Mouse (Mus musculus) liver, adult 10 weeks (tissue): Measurements from ENCODE around the gene Actl7a. TPM values are rescaled to one million over a fixed set of nuclear protein-coding genes. Genes with fewer than 3 reads are reported as not detected.

Source experiments
- polyA plus RNA-seq: library from polyadenylated mRNA; stranded (reverse); fragments of 350-450 nt; fragmentation: Illumina TruSeq; extraction: RNeasy Lipid Tissue Mini Kit (QIAGEN cat#74804); gene quantifications from one replicate; pipeline ENCODE4 v1.2.3, GENCODE M21; 2014; ENCODE audit warnings: low read depth, low replicate concordance

Actl7a gene
- polyA plus RNA-seq, result not detected

DNA sequence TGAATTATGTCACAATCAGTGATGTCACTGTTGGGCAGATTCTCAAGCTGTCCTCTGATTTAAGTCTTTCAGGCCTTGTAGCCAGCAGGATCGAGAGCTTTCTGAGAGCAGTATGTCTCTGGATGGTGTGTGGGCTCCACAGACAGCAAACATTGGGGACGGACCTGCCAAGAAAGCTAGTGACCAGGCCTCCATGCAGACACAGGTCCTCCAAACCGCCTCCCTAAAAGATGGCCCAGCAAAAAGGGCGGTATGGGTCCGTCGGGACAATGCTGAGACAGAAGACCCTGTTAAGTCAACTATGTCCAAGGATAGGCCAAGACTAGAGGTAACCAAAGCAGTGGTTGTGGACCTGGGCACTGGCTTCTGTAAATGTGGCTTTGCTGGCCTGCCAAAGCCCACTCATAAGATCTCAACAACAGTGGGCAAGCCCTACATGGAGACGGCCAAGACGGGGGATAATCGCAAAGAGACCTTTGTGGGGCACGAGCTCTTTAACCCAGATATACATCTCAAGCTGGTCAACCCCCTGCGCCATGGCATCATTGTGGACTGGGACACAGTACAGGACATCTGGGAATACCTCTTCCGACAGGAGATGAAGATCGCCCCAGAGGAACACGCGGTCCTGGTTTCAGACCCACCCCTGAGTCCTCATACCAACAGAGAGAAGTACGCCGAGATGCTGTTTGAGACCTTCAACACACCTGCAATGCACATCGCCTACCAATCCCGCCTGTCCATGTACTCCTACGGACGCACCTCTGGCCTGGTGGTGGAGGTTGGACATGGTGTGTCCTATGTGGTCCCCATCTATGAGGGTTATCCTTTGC, at the start of gene Actl7a:
Gene Actl7a (plus strand): TSS at position 51 of the 833 bp plus-strand sequence.

DNA sequence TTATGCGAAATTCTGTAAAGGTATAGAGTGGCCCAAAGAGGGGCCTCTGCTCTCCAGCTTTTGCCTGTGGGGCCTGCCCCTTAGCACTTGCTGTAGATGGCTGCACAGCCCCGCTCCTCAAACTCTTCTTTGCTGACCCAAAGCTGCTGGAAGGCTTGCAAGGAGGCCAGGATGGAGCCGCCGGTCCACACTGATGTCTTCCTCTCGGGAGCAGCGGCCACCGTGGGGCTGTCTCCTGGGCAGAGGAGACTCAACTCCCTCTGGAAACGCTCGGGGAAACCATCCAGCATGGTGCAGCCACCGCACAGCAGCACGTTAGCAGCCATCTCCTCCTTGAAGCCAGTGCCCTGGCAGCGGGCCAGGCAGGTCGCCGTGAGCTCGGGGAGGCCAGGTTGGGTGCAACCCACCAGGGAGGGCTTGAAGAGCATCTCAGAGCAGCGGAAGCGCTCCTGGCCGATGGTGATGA, 3.2 kb upstream of the Actl7a start, which contains the start of gene Gm26657:
Gene Gm26657 (plus strand): TSS at position 51 of the 466 bp plus-strand sequence.

DNA sequence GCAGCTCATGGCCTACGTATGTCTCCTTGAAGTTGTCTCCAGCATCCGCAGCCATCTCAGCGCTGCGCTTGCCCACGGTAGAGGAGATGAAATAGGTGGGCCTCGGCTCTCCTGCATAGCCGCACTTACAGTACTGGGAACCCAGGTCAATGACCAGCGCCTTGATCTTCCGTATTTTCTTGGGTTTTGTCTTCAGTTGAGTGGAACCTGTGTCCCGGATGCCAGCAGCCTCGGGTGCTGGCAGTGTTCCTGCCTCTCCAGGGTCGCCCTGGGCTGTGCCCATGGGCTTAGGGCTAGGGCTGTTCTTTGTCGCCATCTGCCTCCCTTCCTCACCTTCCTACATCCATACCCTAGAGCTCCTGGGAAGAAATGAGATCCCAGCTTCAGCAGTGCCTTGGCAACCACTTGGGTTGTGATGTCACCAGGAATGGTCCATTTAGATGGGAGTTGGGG, 2.1 kb upstream of the Actl7a start, which contains the start of gene Actl7b:
Gene Actl7b (minus strand): TSS at position 403 of the 453 bp plus-strand sequence.

Other genes starting within 250 kb of the Actl7a start
- not detected for gene Gm26657, start 3.3 kb upstream of the Actl7a start, polyA plus RNA-seq
- not detected for gene Actl7b, start 2.0 kb upstream of the Actl7a start, polyA plus RNA-seq
- gene Elp1, start 58.9 kb downstream of the Actl7a start, polyA plus RNA-seq, result 14.1 TPM
- gene Fam206a, start 58.9 kb downstream of the Actl7a start, polyA plus RNA-seq, result 3.3 TPM
- 4.6 TPM for gene Ctnnal1, start 121.8 kb downstream of the Actl7a start, polyA plus RNA-seq
- 13.0 TPM for gene Tmem245, start 204.0 kb downstream of the Actl7a start, polyA plus RNA-seq
- gene Frrs1l, start 247.0 kb downstream of the Actl7a start, polyA plus RNA-seq, result not detected